Mouse (Mus musculus) megakaryocyte, adult 5-6 weeks (primary cell): ENCODE data around the gene Trim8. TPM values are rescaled to one million over a fixed set of nuclear protein-coding genes. Genes with fewer than 3 reads are reported as not detected.

Experiments
- ATAC-seq: 2 replicates; pipeline ENCODE4 v1.8.0; 2016; ENCODE audit warnings: mild to moderate bottlenecking, inconsistent platforms; ENCODE audit not compliant: poor library complexity, severe bottlenecking
- total RNA-seq, 2 experiments: library from RNA; stranded (forward) in 1 of 2; stranded (reverse) in 1 of 2; fragments of 153-499, 151-499 nt in 1 of 2; fragments of 221-1000, 200-1000 nt in 1 of 2; gene quantifications; 2 replicates each; pipeline versions ENCODE4 v1.2.3 to v1.2.4; 2015 to 2017

The Trim8 gene
- total RNA-seq (2015): 14.1 and 18.2 TPM in 2 replicates
- 18.0 and 20.1 TPM in 2 replicates for total RNA-seq (2017)

- ATAC-seq: peak; percentile 4; the same call in 1 of the 2 replicates
These were observed at the start of gene Trim8 for GRCm38 (mm10) chr19:46501401-46502068. Trim8 (plus strand) TSS chr19:46501702.

DNA sequence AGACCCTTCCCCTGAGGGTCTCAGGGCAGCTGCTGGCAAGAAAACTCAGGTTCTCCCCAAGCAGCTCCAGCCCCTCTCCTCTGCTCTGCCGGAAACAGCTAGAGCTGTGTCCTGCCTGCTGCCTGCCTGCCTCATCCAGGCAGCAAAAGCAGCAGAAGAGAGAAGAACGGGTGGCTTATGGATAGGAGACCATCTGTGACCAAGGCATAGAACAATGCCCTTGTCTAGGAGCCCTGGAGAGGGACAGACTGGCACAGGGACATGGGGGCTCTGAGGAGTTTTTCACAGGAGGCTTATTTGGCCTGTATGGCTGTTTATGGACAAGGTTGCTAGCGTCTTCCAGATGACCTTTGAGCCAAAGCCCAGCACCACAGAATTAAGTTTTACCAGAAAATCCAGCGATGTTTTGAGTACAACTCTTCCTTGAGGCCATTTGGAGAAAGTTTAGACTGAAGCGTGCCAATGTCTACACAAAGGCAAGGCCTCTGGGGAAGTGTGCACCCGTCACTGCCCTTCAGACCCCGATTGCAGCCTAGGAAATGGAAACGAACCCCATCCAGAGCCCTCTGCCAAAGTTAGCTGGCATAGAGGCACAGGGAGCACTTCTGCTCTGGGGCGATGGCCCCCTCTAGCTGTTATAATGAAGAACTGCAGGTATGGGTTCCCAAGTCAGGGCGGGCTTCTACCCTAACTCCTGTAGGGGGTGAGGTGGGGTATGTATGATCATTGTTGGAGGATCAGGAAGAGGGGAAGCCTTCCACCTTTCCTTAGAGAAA lies 49.3 kb upstream of the Trim8 start:
- ATAC-seq: peak; percentile 80

DNA sequence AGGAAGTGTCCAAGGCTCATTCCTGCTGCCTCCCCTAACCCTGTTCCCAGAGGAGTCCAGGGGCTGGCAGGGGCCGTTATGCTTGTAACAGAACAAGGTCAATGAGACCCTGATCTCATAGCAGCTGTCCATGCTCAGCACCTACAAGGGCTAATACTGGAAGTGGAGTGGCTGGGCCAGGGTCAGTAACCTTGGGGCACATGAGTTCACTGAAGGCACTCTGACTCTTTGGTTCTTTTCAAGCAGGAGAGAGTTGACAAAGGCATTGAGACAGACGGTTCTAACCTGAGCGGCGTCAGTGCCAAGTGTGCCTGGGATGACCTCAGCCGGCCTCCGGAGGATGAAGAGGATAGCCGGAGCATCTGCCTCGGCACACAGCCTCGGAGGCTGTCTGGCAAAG lies 48.6 kb upstream of the Trim8 start:
- ATAC-seq: no peak

DNA sequence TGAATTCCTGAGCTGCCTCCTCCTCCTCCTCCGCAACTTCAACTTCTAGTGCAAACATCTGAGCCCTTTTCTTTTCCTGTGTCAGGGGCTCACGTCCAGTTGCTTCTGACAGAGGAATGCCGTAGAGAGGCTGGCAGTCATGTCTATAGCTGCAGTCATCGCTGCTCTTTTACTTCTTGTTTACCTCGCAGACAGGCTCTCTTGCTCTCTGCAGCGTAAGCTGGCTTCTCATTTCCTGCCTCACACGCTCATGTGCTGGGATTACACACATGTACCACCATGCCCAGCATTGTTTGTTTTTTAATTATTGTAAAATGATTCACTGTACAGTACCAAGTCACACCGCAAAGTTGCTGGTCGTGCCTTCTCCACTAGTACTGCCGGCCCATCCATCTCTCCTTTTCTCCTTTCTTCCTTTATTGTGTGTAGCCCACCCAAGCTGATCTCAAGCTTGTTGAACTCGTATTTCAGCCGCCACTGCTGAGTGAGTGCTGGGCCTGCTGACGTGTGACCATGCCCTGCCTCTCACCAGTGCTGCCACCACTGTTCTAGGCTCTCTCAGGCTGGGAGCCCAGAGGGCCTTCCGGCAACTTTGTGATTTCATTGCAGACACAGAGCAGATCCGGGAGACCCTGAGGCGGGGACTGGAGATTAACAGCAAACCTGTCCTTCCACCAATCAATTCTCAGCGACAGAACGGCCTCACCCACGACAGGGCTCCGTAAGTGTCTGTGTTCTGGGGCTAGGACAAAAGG lies 47.2 kb upstream of the Trim8 start:
- ATAC-seq: no peak

DNA sequence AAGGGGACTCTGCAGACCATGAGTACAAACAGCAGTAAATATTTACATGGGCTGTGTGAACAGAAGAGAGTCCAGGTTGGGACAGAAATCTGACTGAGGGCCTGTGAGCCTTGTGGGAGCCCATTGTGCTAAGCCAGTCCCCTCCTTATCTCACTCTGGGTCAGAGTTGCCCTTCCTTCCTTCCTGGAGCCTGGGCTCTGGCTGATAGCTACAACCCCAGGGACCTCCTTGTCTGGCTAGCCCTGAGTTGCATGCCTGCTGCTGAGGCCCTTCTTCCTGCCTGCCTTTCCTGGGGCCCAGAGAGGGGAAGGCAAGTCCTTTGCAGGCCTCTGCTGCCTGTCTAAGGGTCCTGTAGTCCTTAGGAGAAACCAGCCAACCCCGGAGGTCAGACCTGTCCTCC lies 46.5 kb upstream of the Trim8 start:
- peak; percentile 53 for ATAC-seq

- ATAC-seq: no peak
These were observed 45.9 kb upstream of the Trim8 start for GRCm38 (mm10) chr19:46455556-46455955.

GRCm38 (mm10) chr19:46456018-46456735 lies 45.3 kb upstream of the Trim8 start:
- no peak for ATAC-seq

DNA sequence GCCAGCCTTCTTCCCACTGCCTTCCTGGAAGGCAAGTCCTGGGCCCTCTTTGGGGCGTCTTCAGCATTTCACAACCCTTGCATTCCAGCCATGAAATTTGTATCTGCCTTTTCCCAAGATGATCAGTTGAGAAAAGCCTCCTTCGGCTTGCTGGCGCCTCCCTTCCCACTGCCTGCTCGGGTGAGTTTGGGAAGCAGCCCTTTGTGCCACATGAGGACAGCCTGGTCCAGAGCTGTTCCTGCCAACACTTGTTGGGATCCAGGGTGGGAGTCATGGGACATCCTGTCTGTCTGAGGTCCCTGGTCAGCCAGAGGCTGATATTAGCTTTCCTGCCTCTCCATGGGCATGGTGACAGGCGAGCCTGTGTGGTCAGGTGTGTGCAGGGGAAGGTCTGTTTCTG lies 43.7 kb upstream of the Trim8 start:
- ATAC-seq: no peak

DNA sequence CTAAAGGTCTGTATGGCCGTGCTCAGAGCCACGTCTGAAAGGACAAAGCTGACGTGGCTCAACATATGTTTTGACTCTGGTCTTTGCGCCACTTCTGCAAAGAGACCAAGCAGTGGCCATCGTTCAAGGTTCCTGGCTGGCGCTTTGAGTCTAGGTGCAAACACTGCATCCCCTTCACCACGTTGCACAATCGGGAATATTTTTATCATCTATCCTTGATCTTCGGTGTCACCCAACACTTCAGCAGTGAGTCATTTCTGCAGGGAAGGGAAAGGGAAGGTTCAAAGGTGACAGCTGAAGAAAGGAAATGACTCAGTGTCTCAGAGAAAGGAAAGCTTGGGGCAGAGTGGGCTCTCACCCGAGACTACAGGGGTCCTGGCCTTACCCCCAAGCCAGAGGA lies 42.2 kb upstream of the Trim8 start:
- no peak for ATAC-seq

- no peak for ATAC-seq
These were observed 41.6 kb upstream of the Trim8 start for GRCm38 (mm10) chr19:46459889-46460288.

GRCm38 (mm10) chr19:46462574-46462973 lies 38.9 kb upstream of the Trim8 start:
- no peak for ATAC-seq

- ATAC-seq: no peak
These were observed 38.1 kb upstream of the Trim8 start for GRCm38 (mm10) chr19:46463446-46463845.

DNA sequence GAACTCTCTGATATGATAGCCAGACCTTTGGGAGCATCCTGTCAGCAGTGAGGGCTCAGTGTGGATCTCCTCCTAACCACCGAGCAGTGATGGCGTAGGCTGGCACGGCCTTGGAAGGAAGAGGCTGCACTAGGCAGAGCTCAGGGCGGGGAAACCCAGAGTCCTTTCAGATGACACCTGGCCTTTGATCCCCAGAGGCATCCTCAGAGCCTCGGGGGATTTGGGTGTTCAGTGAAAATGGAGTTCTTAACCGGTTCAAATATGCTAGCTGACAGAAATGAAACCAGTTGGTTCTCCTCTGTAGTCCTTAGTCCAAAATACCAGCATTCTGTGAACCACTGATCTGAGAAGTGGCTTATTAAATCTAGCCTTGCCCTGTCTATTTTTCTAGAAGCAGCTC lies 35.3 kb upstream of the Trim8 start:
- ATAC-seq: no peak

- peak; percentile 93 for ATAC-seq
These were observed 34.4 kb upstream of the Trim8 start for GRCm38 (mm10) chr19:46467051-46467503.

- 0 out of 2 replicates have a peak, but pooled peaks have one; percentile 23 for ATAC-seq
These were observed 30.9 kb upstream of the Trim8 start for GRCm38 (mm10) chr19:46470364-46471240.

DNA sequence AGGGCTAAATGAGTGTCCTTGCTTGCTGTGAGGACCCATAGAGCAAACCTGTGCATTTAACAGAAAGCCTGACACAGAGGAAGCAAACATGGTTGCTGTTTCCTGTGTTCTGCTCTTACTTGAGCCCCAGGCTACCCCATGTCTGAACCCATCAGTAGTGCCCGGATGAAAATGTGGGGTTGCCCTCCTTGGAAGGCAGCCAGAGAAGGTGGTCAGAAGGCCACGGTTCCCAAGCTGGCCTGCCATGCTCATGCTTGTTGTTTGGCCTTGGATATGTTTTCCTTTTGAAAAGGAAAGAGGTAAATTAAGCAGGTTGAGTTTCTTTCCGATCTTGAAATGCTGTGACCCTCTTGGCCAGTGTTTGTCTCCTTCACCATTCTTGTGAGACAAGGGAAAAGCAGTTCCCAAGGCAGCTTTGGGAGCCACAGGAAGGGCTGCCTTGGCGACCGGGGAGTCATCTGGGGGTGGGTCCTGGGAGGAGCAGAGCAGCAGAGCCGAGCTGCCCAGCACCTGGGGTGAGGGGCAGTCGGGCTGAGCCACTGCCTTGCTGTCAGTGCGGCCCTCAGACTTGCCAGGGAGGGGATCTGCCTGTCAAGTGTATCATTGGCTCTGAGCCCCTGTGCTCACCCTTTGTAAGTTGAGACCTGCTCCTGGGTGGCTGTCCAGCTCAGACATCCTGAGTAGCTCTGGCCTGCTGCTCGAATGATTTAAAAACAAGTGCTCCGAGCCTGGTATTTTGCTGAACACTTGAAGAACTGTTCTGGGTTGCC lies 30.0 kb upstream of the Trim8 start:
- ATAC-seq: no peak

DNA sequence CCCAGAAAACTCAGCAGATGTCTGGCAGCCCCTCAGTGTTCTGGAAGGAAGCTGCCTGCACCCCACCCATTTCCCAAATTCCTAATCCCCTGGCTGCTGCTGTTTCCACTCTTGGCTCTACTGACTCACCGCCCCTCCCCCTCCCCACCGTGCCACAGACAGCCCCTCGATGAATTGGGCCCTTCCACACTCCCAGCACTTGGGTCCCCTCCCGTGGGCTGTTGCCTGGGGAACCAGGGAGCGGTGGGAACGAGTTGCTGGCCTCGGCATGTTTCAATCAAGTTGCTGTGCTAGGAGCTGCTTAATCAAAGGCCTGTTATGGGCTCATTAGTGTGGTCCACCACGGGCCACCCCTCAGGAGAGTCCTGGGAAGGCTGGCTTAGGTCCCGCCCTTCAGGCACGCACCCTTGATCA lies 24.1 kb upstream of the Trim8 start:
- no peak for ATAC-seq

- no peak for ATAC-seq
These were observed 23.3 kb upstream of the Trim8 start for GRCm38 (mm10) chr19:46478242-46478641.

GRCm38 (mm10) chr19:46478826-46479225 lies 22.7 kb upstream of the Trim8 start:
- ATAC-seq: peak; percentile 70
